Mouse (Mus musculus): ENCODE measurements around the gene Olfr295. TPM values are rescaled to one million over a fixed set of nuclear protein-coding genes. Genes with fewer than 3 reads are reported as not detected.

The Olfr295 gene
- not detected in 2 replicates for total RNA-seq (2017)

DNA sequence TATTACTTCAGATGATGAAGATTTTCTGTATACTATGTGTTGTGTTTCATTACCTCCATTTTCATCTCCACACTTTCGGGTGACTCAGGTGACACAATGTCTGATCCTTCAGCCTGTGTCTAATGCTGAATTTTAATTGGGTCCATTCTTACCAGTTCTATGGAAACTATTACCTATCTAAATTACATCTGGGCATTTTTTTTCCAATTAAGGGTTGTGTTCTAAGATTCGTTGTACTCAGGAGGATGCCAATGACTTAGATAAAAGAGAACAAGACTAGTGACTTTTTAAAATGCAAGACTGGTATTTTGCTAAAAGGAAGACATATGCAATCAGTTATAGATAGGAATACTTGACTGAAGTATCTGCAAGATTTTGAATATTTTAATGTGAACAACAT lies at the start of gene Olfr295:
Gene Olfr295 (plus strand): TSS at position 301 of the 400 bp plus-strand sequence.
- no peak for ATAC-seq (replicated peaks in 1 of 2; ENCODE audit: insufficient read depth in 1 of 2, low FRiP score in 2 of 2, low TSS enrichment in 1 of 2, low read depth in 1 of 2, poor library complexity in 2 of 2, severe bottlenecking in 2 of 2)

DNA sequence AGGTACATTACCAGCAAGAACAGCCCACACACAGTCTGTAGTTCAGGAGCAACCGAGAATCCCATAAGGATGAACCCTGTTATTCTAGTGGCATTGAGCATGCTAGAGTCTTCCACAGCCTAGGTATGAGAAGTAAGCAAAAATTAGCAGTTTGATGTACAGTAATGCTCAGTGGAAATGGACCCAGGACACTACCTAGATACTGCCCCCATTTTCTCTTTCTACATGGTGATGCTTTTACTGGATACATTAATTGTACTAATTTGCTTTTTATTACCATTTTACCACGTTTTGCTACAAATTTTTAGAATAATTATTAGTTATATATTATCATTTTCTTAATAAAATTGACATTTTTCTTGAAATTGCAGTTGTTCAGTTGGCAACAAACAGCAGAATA lies 32.9 kb downstream of the Olfr295 start, which contains the start of gene Olfr294:
Gene Olfr294 (minus strand): TSS at position 101 of the 400 bp plus-strand sequence.
- ATAC-seq (replicated peaks in 1 of 2; ENCODE audit: insufficient read depth in 1 of 2, low FRiP score in 2 of 2, low TSS enrichment in 1 of 2, low read depth in 1 of 2, poor library complexity in 2 of 2, severe bottlenecking in 2 of 2), result no peak

Other genes starting within 250 kb of the Olfr295 start
- not detected in 2 replicates for gene Olfr307, start 246.3 kb upstream of the Olfr295 start, total RNA-seq (2017)
- not detected in 2 replicates for gene Olfr305, start 216.9 kb upstream of the Olfr295 start, total RNA-seq (2017)
- not detected in 2 replicates for gene Olfr304, start 197.2 kb upstream of the Olfr295 start, total RNA-seq (2017)
- gene Olfr303, start 186.1 kb upstream of the Olfr295 start, total RNA-seq (2017), result not detected in 2 replicates
- gene Olfr301, start 180.0 kb upstream of the Olfr295 start, total RNA-seq (2017), result not detected in 2 replicates
- gene Olfr299, start 123.9 kb upstream of the Olfr295 start, total RNA-seq (2017), result not detected in 2 replicates
- not detected in 2 replicates for gene Olfr298, start 91.4 kb upstream of the Olfr295 start, total RNA-seq (2017)
- not detected in 2 replicates for gene Olfr297, start 63.9 kb upstream of the Olfr295 start, total RNA-seq (2017)
- gene Olfr294, start 32.8 kb downstream of the Olfr295 start, total RNA-seq (2017), result not detected in 2 replicates
- not detected in 2 replicates for gene Olfr293, start 65.2 kb downstream of the Olfr295 start, total RNA-seq (2017)
- gene Olfr292, start 104.5 kb downstream of the Olfr295 start, total RNA-seq (2017), result not detected in 2 replicates
- not detected in 2 replicates for gene Folh1, start 192.1 kb downstream of the Olfr295 start, total RNA-seq (2017)
- gene Vmn2r77, start 211.2 kb downstream of the Olfr295 start, total RNA-seq (2017), result not detected in 2 replicates